Mouse (Mus musculus) intestine, postnatal 0 days (tissue): ENCODE measurements at regions not wholly inside any gene's neighbourhood (a gene's known extent, or its start where the extent isn't known, plus 50 kb on each side); places are given as distances from the start of the nearest gene placed in this dataset.

Experiments
- ATAC-seq: fragments of 200-750 bp; cut with Nextera tagmentation; 2 replicates; pipeline ENCODE4 v1.8.0; 2017; ENCODE audit warnings: mild to moderate bottlenecking, moderate TSS enrichment, moderate library complexity
- H3K27ac ChIP-seq: fragments of 300-500 bp; sonication (generic); 2 replicates; pipeline ENCODE4 v1.5.1; 2014; ENCODE audit warnings: mild to moderate bottlenecking, low read depth, low read length, moderate library complexity
- H3K27me3 ChIP-seq: fragments of 300-500 bp; sonication (generic); replicated peaks from 2 replicates; pipeline ENCODE4 v1.6.1; 2014; ENCODE audit warnings: low read length, mixed read lengths; ENCODE audit not compliant: control insufficient read depth, insufficient read depth
- H3K36me3 ChIP-seq: fragments of 300-500 bp; sonication (generic); 2 replicates; pipeline ENCODE4 v1.6.1; 2014; ENCODE audit warnings: mild to moderate bottlenecking, moderate library complexity; ENCODE audit not compliant: control insufficient read depth, insufficient read depth
- H3K4me1 ChIP-seq: fragments of 300-500 bp; sonication (generic); replicated peaks from 2 replicates; pipeline ENCODE4 v1.6.1; 2014; ENCODE audit warnings: antibody characterized with exemption, low read length, mixed read lengths; ENCODE audit not compliant: control insufficient read depth, insufficient read depth
- H3K4me2 ChIP-seq: fragments of 300-500 bp; sonication (generic); replicated peaks from 2 replicates; pipeline ENCODE4 v1.6.1; 2014; ENCODE audit warnings: low read depth, mild to moderate bottlenecking, moderate library complexity
- H3K4me3 ChIP-seq: fragments of 300-500 bp; sonication (generic); 2 replicates; pipeline ENCODE4 v1.5.1; 2014; ENCODE audit warnings: low read depth, low read length
- H3K9ac ChIP-seq: fragments of 300-500 bp; sonication (generic); 2 replicates; pipeline ENCODE4 v1.6.1; 2014; ENCODE audit warnings: mild to moderate bottlenecking, low read depth, low read length
- H3K9me3 ChIP-seq: fragments of 300-500 bp; sonication (generic); 2 replicates; pipeline ENCODE4 v1.6.1; 2016; ENCODE audit warnings: mixed run types; ENCODE audit not compliant: control insufficient read depth
- CTCF ChIP-seq: sonication (generic); IDR thresholded peaks from 2 replicates; pipeline ENCODE4 v1.5.1; 2016; ENCODE audit warnings: low read depth, mild to moderate bottlenecking, control low read depth, antibody characterized with exemption, moderate library complexity
- WGBS: fragments of 180-500 bp; shearing (Covaris S2); extraction: QIAGEN DNeasy Blood & Tissue Kit; methylation state at CpG from one replicate; pipeline ENCODE4 v1.1.7; 2014; 5-methylcytosine and 5-hydroxymethylcytosine counted together

- no peak overlapping the region for H3K9ac ChIP-seq
- no peaks in the 10 kb centered on the region for H3K4me1 ChIP-seq
- ATAC-seq: no peak
- 37% methylated on average over 9 of the region's 9 CpGs for WGBS
- H3K4me3 ChIP-seq: no peak overlapping the region
- no peak overlapping the region for H3K4me2 ChIP-seq
- no peaks in the 10 kb centered on the region for H3K27me3 ChIP-seq
- TF ChIP-seq CTCF: no peak
- H3K9me3 ChIP-seq: no peaks in the 10 kb centered on the region
- no peaks in the 10 kb centered on the region for H3K36me3 ChIP-seq
- H3K27ac ChIP-seq: no peak overlapping the region
Measured at GRCm38 (mm10) chr8:89664911-89665689, 621.1 kb upstream of the Sall1 start.

- Histone ChIP-seq H3K4me3 (no peak overlapping the region), H3K27me3 (no peaks in the 10 kb centered on the region), H3K36me3 (no peaks in the 10 kb centered on the region), H3K4me1 (no peaks in the 10 kb centered on the region), H3K9ac (no peak overlapping the region), H3K9me3 (no peaks in the 10 kb centered on the region), H3K27ac (no peak overlapping the region), H3K4me2 (no peak overlapping the region)
- no peak for ATAC-seq
- TF ChIP-seq CTCF: no peak
- WGBS: 54% methylated on average over 10 of the region's 10 CpGs
Measured at GRCm38 (mm10) chr8:89663859-89664258, 619.9 kb upstream of the Sall1 start.

GRCm38 (mm10) chr8:89658998-89659944 is 615.3 kb upstream of the Sall1 start:
- TF ChIP-seq CTCF: no peak
- no peak overlapping the region for H3K27ac ChIP-seq
- H3K4me2 ChIP-seq: no peak overlapping the region
- no peaks in the 10 kb centered on the region for H3K36me3 ChIP-seq
- no peak overlapping the region for H3K4me3 ChIP-seq
- no peak for ATAC-seq
- H3K4me1 ChIP-seq: no peaks in the 10 kb centered on the region
- no peaks in the 10 kb centered on the region for H3K27me3 ChIP-seq
- no peaks in the 10 kb centered on the region for H3K9me3 ChIP-seq
- H3K9ac ChIP-seq: no peak overlapping the region
- 49% methylated on average over 14 of the region's 14 CpGs for WGBS

GRCm38 (mm10) chr8:89655369-89655768 is 611.4 kb upstream of the Sall1 start:
- H3K4me3 ChIP-seq: no peak overlapping the region
- no peak for TF ChIP-seq CTCF
- no peaks in the 10 kb centered on the region for H3K36me3 ChIP-seq
- no peak for ATAC-seq
- WGBS: 66% methylated on average over 14 of the region's 14 CpGs
- no peak overlapping the region for H3K9ac ChIP-seq
- H3K27me3 ChIP-seq: no peaks in the 10 kb centered on the region
- H3K4me2 ChIP-seq: no peak overlapping the region
- no peak overlapping the region for H3K27ac ChIP-seq
- H3K9me3 ChIP-seq: no peaks in the 10 kb centered on the region
- no peaks in the 10 kb centered on the region for H3K4me1 ChIP-seq

GRCm38 (mm10) chr8:89649207-89649890 is 605.4 kb upstream of the Sall1 start:
- 73% methylated on average over 5 of the region's 5 CpGs for WGBS
- Histone ChIP-seq H3K9ac (no peak overlapping the region), H3K27me3 (no peaks in the 10 kb centered on the region), H3K27ac (no peak overlapping the region), H3K36me3 (no peaks in the 10 kb centered on the region), H3K4me3 (no peak overlapping the region), H3K4me2 (no peak overlapping the region), H3K9me3 (no peaks in the 10 kb centered on the region), H3K4me1 (no peaks in the 10 kb centered on the region)
- ATAC-seq: no peak
- no peak for TF ChIP-seq CTCF

GRCm38 (mm10) chr8:89646946-89647345 is 603.0 kb upstream of the Sall1 start:
- Histone ChIP-seq H3K4me2 (no peak overlapping the region), H3K36me3 (no peaks in the 10 kb centered on the region), H3K9ac (no peak overlapping the region), H3K4me1 (no peaks in the 10 kb centered on the region), H3K27ac (no peak overlapping the region), H3K27me3 (no peaks in the 10 kb centered on the region), H3K4me3 (no peak overlapping the region), H3K9me3 (no peaks in the 10 kb centered on the region)
- WGBS: 85% methylated on average over 5 of the region's 5 CpGs
- TF ChIP-seq CTCF: no peak
- ATAC-seq: no peak
